Mouse (Mus musculus): ENCODE data around the gene Arrb1.

Arrb1 gene

DNA sequence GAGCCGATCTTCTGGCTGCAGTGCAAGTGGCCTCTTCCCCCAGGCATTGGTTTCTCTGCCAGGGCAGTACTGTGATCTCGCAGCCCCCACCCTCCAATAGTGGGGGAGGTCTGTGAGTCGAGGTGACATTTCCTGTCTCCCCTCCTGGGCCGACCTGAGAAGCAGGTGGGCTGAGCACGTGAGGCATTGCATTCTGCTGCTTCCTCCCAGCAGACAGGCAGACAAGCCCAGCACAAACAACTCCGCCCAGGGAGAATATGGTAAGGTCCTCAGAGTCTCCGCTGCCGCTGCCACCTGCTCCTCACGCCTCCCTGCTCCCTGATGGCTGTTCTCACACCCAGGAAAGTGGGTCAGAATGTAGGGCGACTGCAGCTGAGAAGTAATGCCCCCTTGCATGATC is 37.7 kb downstream of the Arrb1 start:
- no peak for ATAC-seq (ENCODE audit: insufficient number of reproducible peaks, low FRiP score, low TSS enrichment)

DNA sequence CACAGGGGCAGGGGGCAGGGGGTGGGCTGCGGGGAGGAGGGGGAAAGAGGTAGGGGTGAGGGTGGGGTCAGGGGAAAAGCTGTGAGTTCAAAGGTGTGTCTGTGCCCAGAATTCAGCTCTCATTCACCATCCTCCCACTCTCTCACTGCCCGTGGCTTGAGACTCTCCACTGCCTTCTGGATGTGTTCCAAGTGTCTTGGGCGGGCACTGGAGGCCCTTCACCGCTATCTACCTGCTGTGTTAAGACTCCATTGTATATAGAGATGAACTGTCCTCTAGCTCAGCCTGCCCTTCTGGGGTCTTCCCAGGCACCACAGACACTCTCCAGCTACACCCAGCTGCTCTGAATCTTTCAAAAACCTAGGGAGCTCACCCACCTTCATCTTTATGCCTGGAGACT is 38.1 kb downstream of the Arrb1 start:
- no peak for ATAC-seq (ENCODE audit: insufficient number of reproducible peaks, low FRiP score, low TSS enrichment)

DNA sequence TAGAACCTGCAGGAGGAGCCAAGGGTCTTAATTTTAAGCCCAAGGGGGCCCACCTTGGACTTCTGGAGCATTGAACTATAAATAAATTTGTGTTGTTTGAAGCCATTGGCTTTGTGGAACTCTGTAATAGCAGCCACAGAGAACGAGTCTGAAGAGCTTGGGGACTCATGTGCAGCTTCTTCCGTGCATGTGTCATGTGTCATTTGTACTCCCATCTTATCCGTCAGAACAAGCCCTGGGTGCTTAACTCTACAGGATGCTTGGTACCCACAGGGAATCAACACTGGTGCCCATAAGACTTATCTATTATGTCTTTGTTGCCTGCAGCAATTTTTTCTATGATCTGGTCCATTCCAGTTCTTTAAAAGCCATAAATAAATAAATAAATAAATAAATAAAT is 43.0 kb downstream of the Arrb1 start:
- ATAC-seq (ENCODE audit: insufficient number of reproducible peaks, low FRiP score, low TSS enrichment), result no peak

DNA sequence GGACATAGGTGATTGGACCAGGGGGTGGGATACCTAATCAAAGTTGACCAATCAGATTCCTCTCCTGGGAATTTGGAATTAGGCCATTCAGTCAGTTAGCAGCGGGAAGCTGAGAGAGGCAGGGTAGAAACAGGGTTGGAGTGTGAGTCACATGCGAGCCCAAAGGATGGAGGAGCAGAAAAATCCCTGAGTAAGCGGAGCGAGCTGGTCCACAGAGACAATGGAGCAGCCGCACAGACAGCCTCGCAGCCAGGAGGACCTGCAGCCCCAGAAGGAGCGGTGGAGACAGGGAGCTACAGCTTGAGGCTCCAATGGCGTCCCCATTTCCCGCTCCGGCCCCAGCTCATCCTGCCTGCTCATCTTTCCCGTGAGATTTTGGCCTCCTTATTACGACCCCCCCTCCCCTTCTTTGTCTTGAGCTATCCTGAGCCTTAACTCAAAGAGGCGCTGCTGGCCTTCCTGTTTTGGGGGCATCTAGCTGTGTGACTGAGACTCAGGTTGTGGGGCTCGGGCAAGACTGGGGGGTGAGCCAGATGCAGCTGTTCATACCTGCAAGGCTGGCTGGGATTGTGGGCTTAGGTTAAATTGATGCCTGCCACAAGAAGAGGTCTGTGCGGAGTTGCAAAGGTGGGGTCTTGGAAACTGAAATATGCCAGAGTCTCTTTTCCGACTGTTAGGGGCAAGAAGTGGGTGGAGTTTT is 44.4 kb downstream of the Arrb1 start:
- ATAC-seq (ENCODE audit: insufficient number of reproducible peaks, low FRiP score, low TSS enrichment), result peak; percentile 79

DNA sequence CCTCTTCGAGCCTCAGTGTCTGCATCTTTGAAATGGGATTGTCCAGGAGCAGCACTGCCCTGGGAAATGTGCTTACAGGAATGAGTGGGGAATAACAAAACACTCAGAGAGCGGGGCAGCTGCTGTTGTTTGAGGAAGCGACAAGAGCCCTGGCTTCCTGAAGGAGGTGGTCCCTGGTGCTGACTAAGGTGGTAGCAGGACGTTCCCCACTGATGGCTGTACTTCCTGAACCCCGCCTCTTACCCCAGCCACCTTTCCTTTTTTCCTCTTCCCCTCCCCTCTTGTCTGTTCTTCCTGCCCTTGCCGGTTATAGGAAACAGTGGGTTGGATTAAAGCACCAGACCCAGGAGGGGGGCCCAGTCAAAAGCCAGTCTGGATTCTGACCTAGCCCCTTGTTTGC is 45.0 kb downstream of the Arrb1 start:
- no peak for ATAC-seq (ENCODE audit: insufficient number of reproducible peaks, low FRiP score, low TSS enrichment)

DNA sequence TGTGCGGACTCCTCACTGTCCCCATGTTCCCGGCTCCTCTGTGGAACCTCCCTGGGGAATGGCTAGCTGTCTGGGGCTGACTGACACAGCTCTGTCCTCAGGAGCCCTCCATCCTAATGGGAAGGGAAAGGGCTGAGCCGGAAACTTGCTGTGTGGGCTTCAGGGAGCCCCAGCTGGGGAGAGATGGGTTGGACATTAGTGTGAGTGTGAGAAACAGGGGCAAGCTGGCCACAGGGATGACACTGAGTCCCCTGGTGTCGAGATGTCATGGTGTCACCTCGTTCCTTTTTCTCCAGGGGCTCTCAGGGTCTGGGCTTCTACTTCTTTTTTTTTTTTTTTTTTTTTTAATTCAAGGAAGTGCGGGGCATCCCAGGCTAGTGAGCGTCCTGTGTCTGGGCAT is 47.0 kb downstream of the Arrb1 start:
- no peak for ATAC-seq (ENCODE audit: insufficient number of reproducible peaks, low FRiP score, low TSS enrichment)

DNA sequence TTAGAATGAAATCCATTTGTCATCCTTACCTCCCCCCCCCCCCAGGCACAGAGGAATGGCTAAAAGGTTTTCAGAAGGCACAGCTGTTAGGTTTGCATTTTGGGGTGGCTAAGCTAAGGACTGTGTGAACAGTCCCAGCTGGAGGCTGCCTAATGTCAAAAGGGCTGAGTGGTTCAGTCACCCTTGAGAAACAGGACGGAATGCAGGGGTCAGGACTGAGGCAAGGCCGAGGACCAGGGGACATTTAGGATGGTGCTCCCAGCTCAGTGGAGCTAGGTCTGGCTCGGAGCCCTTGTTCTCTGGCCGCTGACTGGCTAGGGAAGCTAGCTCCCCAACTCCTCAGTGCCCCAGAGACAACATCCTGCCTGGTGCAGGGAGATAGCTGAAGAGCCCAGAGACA is 47.6 kb downstream of the Arrb1 start:
- no peak for ATAC-seq (ENCODE audit: insufficient number of reproducible peaks, low FRiP score, low TSS enrichment)

DNA sequence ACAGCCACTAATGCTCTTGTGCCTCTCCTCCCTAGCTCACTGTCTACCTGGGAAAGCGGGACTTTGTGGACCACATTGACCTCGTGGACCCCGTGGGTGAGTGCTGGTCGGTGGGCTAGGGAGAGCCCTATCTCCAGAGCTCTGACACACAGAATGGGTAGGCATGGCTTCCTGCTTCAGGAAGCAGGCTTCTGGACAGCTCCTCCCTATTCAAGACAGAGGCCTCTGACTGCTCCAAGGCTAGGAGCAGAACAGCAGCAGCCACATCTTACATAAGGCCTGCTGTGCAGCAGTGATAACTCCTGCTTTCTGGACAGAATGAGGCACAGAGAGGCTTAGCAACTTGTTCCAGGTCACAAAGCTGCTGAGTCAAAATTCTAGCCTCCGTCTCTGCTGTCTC is 48.4 kb downstream of the Arrb1 start:
- ATAC-seq (ENCODE audit: insufficient number of reproducible peaks, low FRiP score, low TSS enrichment), result no peak

DNA sequence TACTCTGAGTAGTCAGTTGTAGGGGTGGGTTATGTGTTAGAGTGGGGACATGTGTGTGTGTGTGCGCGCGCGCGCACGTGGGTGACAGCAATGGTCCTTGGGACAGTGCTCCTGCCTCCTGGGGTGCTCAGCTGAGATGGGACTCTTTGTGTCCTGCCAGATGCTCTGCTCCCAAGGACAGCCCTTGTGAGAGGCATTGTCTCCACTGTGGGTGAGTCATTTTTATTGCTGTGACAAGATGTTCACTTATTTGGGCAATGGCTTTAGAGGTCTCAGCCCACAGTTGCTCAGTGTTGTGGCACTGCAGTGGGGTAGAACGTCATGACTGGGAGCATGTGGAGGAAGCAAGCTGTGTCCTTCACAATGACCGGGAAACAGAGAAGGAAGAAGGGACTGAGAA is 50.7 kb downstream of the Arrb1 start:
- no peak for ATAC-seq (ENCODE audit: insufficient number of reproducible peaks, low FRiP score, low TSS enrichment)

DNA sequence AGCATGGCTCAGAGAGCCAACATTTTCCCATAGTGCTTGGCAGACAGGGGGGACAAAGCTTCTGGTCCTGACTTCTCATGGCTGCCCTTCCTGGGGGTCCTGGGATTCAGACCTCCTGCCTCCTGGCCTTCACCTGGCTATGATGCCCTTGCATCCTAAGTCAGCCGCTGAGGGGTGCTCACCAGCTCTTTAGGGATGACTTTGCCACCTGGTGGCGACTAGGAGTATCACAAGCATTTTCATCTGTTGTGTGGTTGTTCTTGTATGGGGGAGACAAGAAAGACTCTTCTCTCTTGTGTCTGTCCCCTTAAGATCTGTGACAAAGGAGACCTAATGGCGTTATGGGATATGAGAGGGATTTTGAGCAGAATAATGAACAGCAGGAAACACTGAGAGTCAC is 54.8 kb downstream of the Arrb1 start:
- peak; percentile 60; the same call in 1 of the 2 replicates for ATAC-seq (ENCODE audit: insufficient number of reproducible peaks, low FRiP score, low TSS enrichment)

DNA sequence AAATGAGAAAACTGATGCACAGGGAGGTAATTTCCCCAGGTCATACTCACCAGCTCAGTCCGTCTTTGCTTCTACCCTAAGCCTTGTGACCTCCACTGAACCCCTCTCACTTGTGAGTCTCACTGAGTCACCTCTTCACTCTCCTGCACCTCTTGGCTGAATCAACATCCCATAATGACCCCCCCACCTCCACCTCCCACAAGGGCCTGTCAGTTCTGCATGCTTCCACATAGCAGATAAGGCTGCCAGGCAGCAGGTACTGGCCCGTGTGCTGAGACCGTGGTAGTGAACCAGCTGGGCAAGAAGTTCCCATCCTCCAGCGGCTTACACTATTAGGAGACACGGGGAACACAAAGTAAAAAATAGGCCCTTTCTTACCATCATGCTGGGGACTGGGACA is 55.4 kb downstream of the Arrb1 start:
- no peak for ATAC-seq (ENCODE audit: insufficient number of reproducible peaks, low FRiP score, low TSS enrichment)

DNA sequence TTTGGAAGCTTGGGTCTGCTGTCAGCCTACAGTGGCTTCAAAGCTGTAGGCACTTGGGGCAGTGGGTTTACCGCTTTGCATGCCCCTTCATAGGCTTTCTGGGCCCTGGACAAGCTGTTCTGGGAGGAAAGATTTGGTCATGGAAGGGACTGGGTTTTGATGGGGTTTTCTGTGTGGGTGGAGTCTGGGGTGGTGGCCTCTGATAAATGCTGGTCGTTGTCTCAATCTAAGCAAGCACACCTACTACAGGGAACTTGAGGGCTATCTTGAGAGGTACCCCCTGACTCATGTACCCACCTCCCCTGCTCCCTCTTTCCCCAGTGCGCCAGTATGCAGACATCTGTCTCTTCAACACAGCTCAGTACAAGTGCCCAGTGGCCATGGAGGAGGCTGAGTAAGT is 57.4 kb downstream of the Arrb1 start:
- no peak for ATAC-seq (ENCODE audit: insufficient number of reproducible peaks, low FRiP score, low TSS enrichment)

DNA sequence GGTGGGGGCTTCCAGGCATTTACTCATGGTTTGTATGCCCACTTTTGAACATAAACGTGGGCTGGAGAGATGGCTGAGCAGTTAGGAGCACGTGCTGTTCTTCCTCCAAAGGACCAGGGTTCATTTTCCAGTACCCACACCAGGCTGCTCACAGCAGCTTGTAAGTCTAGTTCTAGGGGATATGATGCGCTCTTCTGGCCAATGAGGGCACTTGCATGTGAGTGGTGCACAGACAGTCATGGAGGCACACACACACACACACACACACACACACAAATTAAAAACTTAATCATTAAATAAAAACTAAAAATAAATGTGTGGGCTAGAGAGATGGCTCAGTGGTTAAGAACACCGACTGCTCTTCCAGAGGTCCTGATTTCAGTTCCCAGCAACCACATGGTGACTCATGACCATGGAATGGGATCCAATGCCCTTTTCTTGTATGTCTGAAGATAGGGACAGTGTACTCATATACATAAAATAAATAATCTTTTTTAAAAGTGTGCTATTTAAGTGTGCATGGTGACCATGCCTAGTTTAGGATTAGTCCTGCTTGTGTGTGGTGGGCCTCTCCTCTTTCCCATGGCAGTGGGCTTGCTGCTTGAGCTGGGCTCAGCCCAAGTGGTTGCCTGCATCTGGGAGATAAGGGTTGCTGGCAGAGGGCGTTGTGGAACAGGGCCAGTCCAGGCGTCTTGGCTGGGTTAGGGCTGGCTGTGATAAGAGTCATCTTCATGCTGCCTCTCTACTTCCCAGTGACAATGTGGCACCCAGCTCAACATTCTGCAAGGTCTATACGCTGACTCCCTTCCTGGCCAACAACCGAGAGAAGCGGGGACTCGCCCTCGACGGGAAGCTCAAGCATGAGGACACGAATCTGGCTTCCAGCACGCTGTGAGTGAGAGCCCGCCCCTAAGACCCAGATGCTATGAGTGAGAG is 58.9 kb downstream of the Arrb1 start:
- ATAC-seq (ENCODE audit: insufficient number of reproducible peaks, low FRiP score, low TSS enrichment), result no peak

DNA sequence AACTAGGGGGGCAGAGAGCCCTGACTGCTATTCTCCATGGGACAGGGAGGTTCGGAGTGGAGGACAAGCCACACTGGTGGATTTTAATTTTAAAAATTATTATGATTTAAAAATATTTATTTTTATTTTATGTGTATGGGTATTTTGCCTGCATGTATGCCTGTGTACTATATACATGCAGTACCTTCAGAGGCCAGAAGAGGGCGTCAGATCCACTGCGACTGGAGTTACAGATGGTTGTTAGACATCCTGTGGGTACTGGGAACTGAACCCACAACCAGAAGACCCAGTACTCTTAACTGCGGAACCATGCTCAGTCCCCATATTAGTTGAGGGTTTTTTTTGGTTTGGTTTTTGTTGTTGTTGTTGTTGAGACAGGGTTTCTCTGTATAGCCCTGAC is 63.5 kb downstream of the Arrb1 start:
- no peak for ATAC-seq (ENCODE audit: insufficient number of reproducible peaks, low FRiP score, low TSS enrichment)

DNA sequence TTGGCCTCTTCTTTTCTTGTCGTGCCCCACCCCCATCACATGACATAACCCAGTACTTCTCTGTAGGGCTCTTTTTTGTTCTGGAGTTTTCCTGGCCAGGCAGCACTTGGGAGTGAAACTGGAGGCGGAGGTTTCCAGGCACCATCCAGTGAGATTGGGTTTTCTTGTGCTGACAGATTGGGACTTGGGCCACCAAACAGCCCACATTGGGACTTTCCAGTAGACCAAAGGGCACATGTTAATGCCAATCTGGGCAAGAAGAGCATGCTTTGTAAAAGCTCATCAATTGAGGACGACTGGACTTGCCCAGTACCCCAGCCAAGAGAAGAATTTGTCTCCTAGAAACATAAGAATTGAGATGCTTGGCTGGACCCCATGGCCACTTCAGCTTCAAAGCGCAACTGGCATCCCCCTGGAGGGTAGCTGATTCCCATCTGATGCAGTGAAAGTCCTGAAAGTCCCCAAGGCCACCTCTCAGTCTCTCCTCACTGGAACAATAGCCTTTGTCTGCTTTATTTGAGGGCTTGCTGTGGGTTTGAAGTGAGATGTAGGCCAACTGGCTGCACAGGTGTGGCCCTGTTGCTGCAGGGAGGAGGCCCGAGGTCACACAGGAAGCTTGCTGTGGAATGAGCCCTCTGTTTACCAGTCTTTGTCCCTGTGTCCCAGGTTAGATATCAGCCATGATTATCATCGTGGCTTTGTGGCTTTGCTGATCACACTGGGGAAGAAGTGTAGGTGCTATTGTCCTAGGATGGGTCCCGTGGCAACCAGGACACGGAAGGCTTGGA is 68.8 kb downstream of the Arrb1 start:
- ATAC-seq (ENCODE audit: insufficient number of reproducible peaks, low FRiP score, low TSS enrichment), result no peak

DNA sequence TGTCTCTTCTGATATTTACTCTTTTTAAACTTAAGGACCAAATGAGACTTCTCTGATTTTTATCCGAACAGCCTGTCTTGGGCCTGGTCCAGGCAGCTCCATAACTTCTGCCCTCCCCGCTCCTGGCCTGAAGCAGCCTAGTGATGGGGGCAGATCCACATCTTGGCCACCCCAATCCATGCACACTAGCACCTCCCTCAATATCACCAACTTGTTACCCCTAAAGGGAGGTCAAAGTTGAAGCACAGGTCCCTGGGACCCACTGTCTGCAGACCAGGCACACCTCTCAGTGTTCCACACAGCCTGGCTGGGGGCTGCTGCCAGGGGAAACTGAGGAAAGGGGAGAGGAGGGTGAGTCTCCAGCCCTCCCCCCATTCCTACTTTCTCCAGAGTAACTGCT is 69.8 kb downstream of the Arrb1 start:
- no peak for ATAC-seq (ENCODE audit: insufficient number of reproducible peaks, low FRiP score, low TSS enrichment)

DNA sequence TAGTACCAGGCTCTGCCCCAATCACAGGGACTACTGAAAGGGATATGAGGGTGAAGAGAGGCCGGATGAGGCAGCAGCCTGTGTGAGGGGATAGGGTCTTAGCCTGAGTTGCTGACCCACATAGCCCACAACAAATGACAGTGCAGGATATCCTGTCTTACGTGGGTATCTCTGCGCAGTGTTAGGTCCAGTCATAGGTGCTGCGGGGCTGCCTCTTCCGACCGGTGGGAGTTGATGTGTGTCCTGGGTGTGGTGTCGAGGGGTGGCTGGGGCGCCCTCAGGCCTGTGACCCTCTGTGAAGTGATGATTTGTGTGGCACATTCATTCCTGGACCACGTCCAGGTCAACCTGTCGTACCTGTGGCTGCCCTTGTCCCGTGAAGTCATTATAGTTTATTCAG is 71.0 kb downstream of the Arrb1 start:
- no peak for ATAC-seq (ENCODE audit: insufficient number of reproducible peaks, low FRiP score, low TSS enrichment)

DNA sequence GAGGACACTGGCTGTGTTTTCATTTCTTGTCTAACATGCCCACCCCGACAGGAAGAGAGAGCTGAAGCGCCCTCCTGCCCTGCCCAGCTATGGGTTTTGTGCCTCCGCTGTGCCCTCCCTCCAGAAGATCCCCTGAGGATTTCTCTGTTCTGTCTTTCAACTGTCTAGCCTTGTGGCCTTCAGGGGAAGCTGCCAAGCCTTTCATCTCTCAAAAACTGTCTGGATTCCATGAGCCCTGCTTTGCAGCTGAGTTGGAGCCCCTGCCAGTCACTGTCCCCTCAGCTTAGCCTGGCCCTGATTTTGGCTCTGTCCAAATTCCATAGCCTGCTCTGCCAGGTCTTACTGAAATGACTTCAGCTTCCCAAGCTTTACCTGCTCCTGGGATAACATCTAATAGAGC is 71.5 kb downstream of the Arrb1 start:
- no peak for ATAC-seq (ENCODE audit: insufficient number of reproducible peaks, low FRiP score, low TSS enrichment)

DNA sequence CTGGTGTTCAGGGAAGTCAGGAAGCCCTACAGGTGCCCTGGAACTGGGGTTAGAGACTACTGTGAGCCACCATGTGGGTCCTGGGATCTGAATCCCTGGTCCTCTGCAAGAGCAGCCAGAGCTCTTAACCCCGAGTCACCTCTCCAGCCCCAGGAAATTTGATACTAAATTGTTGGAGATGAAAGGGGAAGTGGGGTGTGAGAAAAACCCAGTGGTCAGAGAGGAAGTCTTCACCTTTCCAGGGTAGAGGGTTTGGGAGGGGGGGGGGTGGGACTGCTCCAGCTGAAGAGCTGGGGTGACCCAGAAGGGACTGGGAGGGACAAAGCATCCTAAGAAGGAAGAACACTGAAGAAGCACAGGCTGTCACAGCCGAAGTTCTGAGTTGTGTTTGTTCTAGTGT is 72.4 kb downstream of the Arrb1 start:
- ATAC-seq (ENCODE audit: insufficient number of reproducible peaks, low FRiP score, low TSS enrichment), result no peak

DNA sequence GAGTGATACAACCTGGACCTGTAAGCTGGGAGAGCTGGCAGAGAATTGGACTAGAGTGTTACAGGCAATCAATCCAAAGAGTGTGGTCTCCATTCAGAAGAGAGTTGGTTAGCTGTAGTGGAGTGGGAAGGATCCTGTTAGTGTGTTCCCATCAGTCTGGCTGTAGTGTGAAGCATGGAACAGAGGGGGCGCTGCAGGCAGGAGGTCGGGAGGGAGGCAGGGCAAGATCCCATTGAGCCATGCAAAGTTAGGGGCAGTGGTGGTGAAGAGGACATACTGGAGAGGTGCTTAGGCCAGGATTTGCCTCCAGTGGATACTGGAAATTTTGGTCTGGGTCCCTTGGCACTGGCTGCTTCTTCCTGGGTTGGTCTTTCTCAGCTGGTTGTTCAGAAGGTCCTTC is 83.0 kb downstream of the Arrb1 start:
- ATAC-seq (ENCODE audit: insufficient number of reproducible peaks, low FRiP score, low TSS enrichment), result no peak

DNA sequence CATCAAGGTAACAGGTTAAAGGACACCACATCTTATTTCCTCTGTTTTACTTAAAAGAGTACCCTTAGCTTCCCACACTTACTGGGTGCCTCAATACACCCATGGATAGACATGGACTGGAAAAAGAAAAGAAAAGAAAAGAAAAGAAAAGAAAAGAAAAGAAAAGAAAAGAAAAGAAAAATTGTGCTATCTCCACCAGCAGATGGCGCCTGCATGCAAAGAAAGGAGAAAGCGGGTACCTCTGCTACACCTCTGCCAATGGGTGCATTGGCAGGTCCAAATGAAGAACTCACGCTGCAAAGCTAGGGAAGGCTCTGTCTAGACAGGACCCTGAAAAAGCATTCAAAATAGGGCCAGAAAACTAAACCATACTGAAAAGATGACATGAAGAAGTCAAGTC is 83.6 kb downstream of the Arrb1 start:
- ATAC-seq (ENCODE audit: insufficient number of reproducible peaks, low FRiP score, low TSS enrichment), result no peak; the same call in 1 of the 2 replicates
